Mouse (Mus musculus) embryonic fibroblast, embryonic 13.5 days (primary cell): ENCODE results near the gene Mrgpra1.

ENCODE experiments used
- CTCF ChIP-seq: IDR thresholded peaks from 2 replicates; pipeline ENCODE4 v1.5.1; 2011; ENCODE audit warnings: mild to moderate bottlenecking, control low read depth, low read length, moderate library complexity, borderline replicate concordance; ENCODE audit not compliant: insufficient read depth
- POLR2A ChIP-seq: IDR thresholded peaks from 2 replicates; pipeline ENCODE4 v1.6.1; 2011; ENCODE audit warnings: low read depth, mild to moderate bottlenecking, control low read depth, low read length, moderate library complexity

DNA sequence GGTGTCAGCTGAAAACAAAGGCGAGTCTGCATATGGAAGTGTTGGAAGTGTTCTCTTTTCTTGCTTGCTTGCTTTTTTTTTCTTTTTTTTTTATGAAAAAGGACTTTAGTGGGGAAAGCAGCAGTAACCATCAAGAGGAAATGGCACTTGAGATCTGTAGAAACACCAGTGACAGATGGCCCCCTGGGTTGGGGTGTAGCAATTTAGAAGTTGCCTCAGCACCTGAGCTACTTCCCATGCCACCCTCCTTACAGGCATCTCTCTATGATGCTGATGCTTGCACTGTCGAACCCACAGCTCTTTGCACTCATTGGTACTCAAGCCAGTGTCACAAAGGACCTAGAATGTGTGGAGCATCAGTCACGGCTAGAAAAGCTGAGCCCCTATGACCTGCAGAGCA is 5.6 kb downstream of the Mrgpra1 start:
- no peak for TF ChIP-seq CTCF
- no peak for TF ChIP-seq POLR2A
